Mouse (Mus musculus) liver, embryonic 16.5 days (tissue): Measurements from ENCODE around the gene Cep41. TPM values are rescaled to one million over a fixed set of nuclear protein-coding genes. Genes with fewer than 3 reads are reported as not detected.

Experiments used
- microRNA counts: library from miRNA; unstranded; fragments of <30 nt; microRNA quantifications from one replicate; lab custom pipeline; 2016
- microRNA-seq: library from miRNA; unstranded; fragments of <30 nt; microRNA quantifications from one replicate; pipeline ENCODE4, GENCODE M21; 2016
- polyA plus RNA-seq: library from polyadenylated mRNA; unstranded; fragments of >200 nt; fragmentation: Nextera tagmentation; extraction: Ambion mirVana; gene quantifications from 2 replicates; pipeline ENCODE4 v1.2.1, GENCODE M21; 2015

Gene Cep41
- polyA plus RNA-seq, 1 experiment from 2014 or later = 3.9 TPM

MicroRNAs within 50 kb of the gene (microRNA counts, 519-probe panel; counts per million panel counts)
- microRNA mmu-miR-335-3p (lab: Ali Mortazavi, UCI) (2,591 counts per million, percentile 70 among the panel's probes with 10 or more counts), microRNA mmu-miR-335-5p (lab: Ali Mortazavi, UCI) (3,698 counts per million, percentile 94 among the panel's probes with 10 or more counts)

Small RNAs within 50 kb of the gene (microRNA-seq; reads per million reads assigned to microRNA genes)
- gene Mir335 = 42,280 reads per million, percentile 99 among the genes with 10 or more reads in this experiment

Other genes with a start within 250 kb of the Cep41 start
- 17.6 and 20.0 TPM in 2 replicates for gene Tmem209, start 184.0 kb downstream of the Cep41 start, polyA plus RNA-seq
- gene Ssmem1, start 183.9 kb downstream of the Cep41 start, polyA plus RNA-seq = 0.06 and 0.07 TPM in 2 replicates
- 2.1 and 9.1 TPM in 2 replicates for gene Cpa2, start 152.2 kb downstream of the Cep41 start, polyA plus RNA-seq
- 0.05 and 0.20 TPM in 2 replicates for gene Cpa4, start 125.4 kb downstream of the Cep41 start, polyA plus RNA-seq
- not detected in 2 replicates for gene Cpa5, start 82.7 kb downstream of the Cep41 start, polyA plus RNA-seq
- 2.1 and 10.4 TPM in 2 replicates for gene Cpa1, start 54.5 kb downstream of the Cep41 start, polyA plus RNA-seq
- 172 and 190 TPM in 2 replicates for gene Mest, start 29.8 kb upstream of the Cep41 start, polyA plus RNA-seq
- gene Copg2, start 203.0 kb upstream of the Cep41 start, polyA plus RNA-seq = 5.4 and 5.8 TPM in 2 replicates
- not detected in 2 replicates for gene Tsga13, start 221.8 kb upstream of the Cep41 start, polyA plus RNA-seq